Mouse (Mus musculus) central nervous system, embryonic 18 days (tissue): ENCODE measurements around the gene Evx2. TPM values are rescaled to one million over a fixed set of nuclear protein-coding genes. Genes with fewer than 3 reads are reported as not detected.

Source experiments
- polyA plus RNA-seq: library from polyadenylated mRNA; depleted of rRNA; stranded (reverse); fragments of >200 nt; gene quantifications from 2 replicates; pipeline ENCODE4 v1.2.3, GENCODE M21; 2012; rRNA removed

Gene Evx2
- 0.80 and 0.93 TPM in 2 replicates for polyA plus RNA-seq

GRCm38 (mm10) chr2:74659507-74660005, at the start of gene Evx2:
TSS of gene Evx2 (minus strand) at chr2:74659557.

DNA sequence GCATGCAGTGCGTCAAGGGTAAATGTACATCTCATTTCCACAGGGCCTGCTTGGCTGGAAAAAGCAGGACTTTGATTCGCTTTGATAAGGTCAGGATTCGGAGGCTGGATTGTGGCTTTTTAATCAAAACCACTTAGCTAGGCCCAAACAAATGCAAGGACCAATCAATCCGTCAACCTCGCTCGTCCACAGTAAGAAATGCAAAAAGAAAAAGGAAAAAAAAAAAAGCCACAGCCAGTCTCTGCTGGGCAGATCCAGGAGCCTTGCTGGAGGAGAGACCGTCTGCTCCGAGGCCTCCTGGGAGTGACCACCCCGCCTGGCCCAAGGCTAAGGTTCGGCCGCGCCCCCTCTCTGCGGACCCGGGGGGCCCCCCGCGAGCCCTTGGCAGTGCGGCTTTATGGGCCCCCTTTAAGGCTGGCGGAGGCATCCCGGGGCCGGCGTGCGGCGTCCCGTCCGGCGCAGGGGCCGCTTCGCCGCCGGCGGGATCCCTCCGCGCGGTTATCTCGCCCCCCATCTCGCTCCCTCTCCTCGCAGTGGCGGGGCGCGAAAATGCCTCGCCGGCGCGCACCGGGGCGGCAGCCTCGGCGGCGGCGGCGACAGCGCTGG, 45.1 kb upstream of the Evx2 start, which contains the start of gene Hoxd8:
TSS of gene Hoxd8 (plus strand) at position 223 of the 606 bp plus-strand sequence.

GRCm38 (mm10) chr2:74697567-74698121, 38.3 kb upstream of the Evx2 start, which contains the start of gene Hoxd9:
TSS of gene Hoxd9 (plus strand) at chr2:74697727.

GRCm38 (mm10) chr2:74691022-74691951, 31.9 kb upstream of the Evx2 start, which contains the start of gene Hoxd10:
TSS of gene Hoxd10 (plus strand) at chr2:74691924.

DNA sequence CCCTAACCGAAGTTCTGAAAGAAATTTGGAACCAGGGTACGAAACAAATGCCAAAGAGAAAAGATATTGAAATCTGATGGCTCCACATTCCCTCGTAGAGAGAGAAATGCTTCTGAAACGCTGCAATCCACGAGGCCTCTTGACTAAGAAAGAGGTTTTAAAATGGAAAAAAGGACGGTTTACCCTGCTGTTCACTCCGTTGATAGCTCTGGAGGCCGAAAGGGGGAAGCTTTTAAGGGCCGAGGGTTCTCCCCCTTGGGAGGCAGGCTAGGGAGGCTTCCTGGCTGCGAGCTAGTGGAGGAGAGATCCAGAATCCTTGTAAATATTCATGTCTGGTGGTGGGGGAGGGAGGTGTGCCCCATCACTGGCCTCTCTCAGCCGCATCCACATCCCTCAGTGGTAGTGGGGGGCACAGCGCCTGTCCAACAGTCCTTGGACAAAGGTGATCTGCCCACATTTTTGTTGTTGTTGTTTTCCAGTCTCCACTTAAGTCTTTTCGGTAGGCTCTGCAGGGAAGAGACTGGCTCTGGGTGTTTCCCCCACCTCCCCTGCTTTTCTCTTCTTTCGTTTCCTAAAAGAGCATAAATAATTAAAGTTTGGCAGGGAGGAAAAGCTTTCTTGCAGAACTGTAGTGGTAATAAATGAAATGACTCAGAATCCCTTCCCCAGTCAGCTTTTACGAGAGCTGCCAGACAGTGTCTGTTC, 19.7 kb upstream of the Evx2 start, which contains the start of gene Hoxd11:
TSS of gene Hoxd11 (plus strand) at position 667 of the 705 bp plus-strand sequence.

GRCm38 (mm10) chr2:74674881-74675665, 15.7 kb upstream of the Evx2 start, which contains the start of gene Hoxd12:
TSS of gene Hoxd12 (plus strand) at chr2:74675013.

GRCm38 (mm10) chr2:74667842-74668357, 8.5 kb upstream of the Evx2 start, which contains the start of gene Hoxd13:
TSS of gene Hoxd13 (plus strand) at chr2:74668310.

Other genes with a start within 250 kb of the Evx2 start
- gene Lnpk, start 80.1 kb downstream of the Evx2 start, polyA plus RNA-seq = 29.8 and 32.9 TPM in 2 replicates
- gene Hoxd13, start 8.8 kb upstream of the Evx2 start, polyA plus RNA-seq = 0.05 and 0.08 TPM in 2 replicates
- not detected in 2 replicates for gene Hoxd12, start 15.5 kb upstream of the Evx2 start, polyA plus RNA-seq
- gene Hoxd11, start 20.0 kb upstream of the Evx2 start, polyA plus RNA-seq = not detected in 2 replicates
- not detected in 2 replicates for gene Hoxd10, start 32.4 kb upstream of the Evx2 start, polyA plus RNA-seq
- gene Hoxd9, start 38.2 kb upstream of the Evx2 start, polyA plus RNA-seq = 0.04 TPM in 1 of 2 replicates, not detected in the other
- gene Hoxd8, start 45.1 kb upstream of the Evx2 start, polyA plus RNA-seq = 0.12 and 0.19 TPM in 2 replicates
- gene Hoxd3, start 52.4 kb upstream of the Evx2 start, polyA plus RNA-seq = 0.05 and 2.5 TPM in 2 replicates
- gene Hoxd4, start 52.4 kb upstream of the Evx2 start, polyA plus RNA-seq = 0.23 and 0.33 TPM in 2 replicates
- gene Gm28230, start 67.2 kb upstream of the Evx2 start, polyA plus RNA-seq = 0.04 TPM in 1 of 2 replicates, not detected in the other
- 0.66 TPM in 1 of 2 replicates, not detected in the other for gene Hoxd1, start 103.4 kb upstream of the Evx2 start, polyA plus RNA-seq
- 88.3 and 101 TPM in 2 replicates for gene Mtx2, start 166.2 kb upstream of the Evx2 start, polyA plus RNA-seq